Mouse (Mus musculus) embryo, embryonic 11.5 days (tissue): ENCODE data around the gene Rab25.

Experiments
- DNase-seq: peaks from one replicate; pipeline ENCODE4 v3.0.0-alpha.2; 2012; ENCODE audit warnings: low read depth, low spot score

Rab25 gene

GRCm38 (mm10) chr3:88542486-88542885, 5.6 kb downstream of the Rab25 start:
- DNase-seq, result no peak

GRCm38 (mm10) chr3:88541622-88542401, 6.3 kb downstream of the Rab25 start:
- no peak for DNase-seq

GRCm38 (mm10) chr3:88540085-88540484, 8.0 kb downstream of the Rab25 start:
- no peak for DNase-seq

GRCm38 (mm10) chr3:88539397-88539796, 8.7 kb downstream of the Rab25 start:
- no peak for DNase-seq

- DNase-seq, result no peak
These were observed 9.6 kb downstream of the Rab25 start for GRCm38 (mm10) chr3:88538271-88539145.

GRCm38 (mm10) chr3:88537146-88537545, 11.0 kb downstream of the Rab25 start:
- DNase-seq, result no peak

GRCm38 (mm10) chr3:88536103-88536930, 11.8 kb downstream of the Rab25 start:
- peak; percentile 63 for DNase-seq

GRCm38 (mm10) chr3:88535527-88535926, 12.6 kb downstream of the Rab25 start:
- DNase-seq, result no peak

- no peak for DNase-seq
These were observed 13.1 kb downstream of the Rab25 start for GRCm38 (mm10) chr3:88535005-88535404.

- DNase-seq, result no peak
These were observed 14.4 kb downstream of the Rab25 start for GRCm38 (mm10) chr3:88533706-88534105.

GRCm38 (mm10) chr3:88532689-88533511, 15.2 kb downstream of the Rab25 start:
- DNase-seq, result no peak

- no peak for DNase-seq
These were observed 15.8 kb downstream of the Rab25 start, which contains the start of gene Mex3a for GRCm38 (mm10) chr3:88532299-88532674. TSS of gene Mex3a (plus strand) at chr3:88532395.

- DNase-seq, result peak; percentile 88
These were observed 16.5 kb downstream of the Rab25 start for GRCm38 (mm10) chr3:88531348-88532298.

- DNase-seq, result no peak
These were observed 17.8 kb downstream of the Rab25 start for GRCm38 (mm10) chr3:88530082-88530864.

- no peak for DNase-seq
These were observed 18.7 kb downstream of the Rab25 start for GRCm38 (mm10) chr3:88529204-88530000.

- DNase-seq, result no peak
These were observed 19.5 kb downstream of the Rab25 start for GRCm38 (mm10) chr3:88528646-88529045.

GRCm38 (mm10) chr3:88527565-88527964, 20.5 kb downstream of the Rab25 start:
- DNase-seq, result no peak
